Mouse (Mus musculus) forebrain, embryonic 11.5 days (tissue): ENCODE measurements at regions not wholly inside any gene's neighbourhood (a gene's known extent, or its start where the extent isn't known, plus 50 kb on each side); places are given as distances from the start of the nearest gene placed in this dataset.
A peak's percentile ranks its signal among the peaks of the same experiment; 100 is the strongest.
"Not testable (repeated sequence)": the region's sequence is repeated elsewhere in the genome, so short reads cannot be mapped to it uniquely, and the experiment has no call there.

Experiments used
- ATAC-seq: fragments of 200-750 bp; cut with Nextera tagmentation; replicated peaks from 2 replicates; pipeline ENCODE4 v1.8.0; 2017; ENCODE audit warnings: moderate TSS enrichment; ENCODE audit not compliant: low FRiP score
- DNase-seq: peaks from one replicate; pipeline ENCODE4 v3.0.0-alpha.2; 2017; ENCODE audit warnings: low spot score
- H3K27ac ChIP-seq: fragments of 300-500 bp; sonication (generic); 2 replicates; pipeline ENCODE4 v1.5.1; 2014; ENCODE audit warnings: low read depth, low read length
- H3K27me3 ChIP-seq: fragments of 300-500 bp; sonication (generic); 2 replicates; pipeline ENCODE4 v1.6.1; 2014; ENCODE audit warnings: mild to moderate bottlenecking, low read length, mixed read lengths; ENCODE audit not compliant: control insufficient read depth, insufficient read depth
- H3K36me3 ChIP-seq: fragments of 300-500 bp; sonication (generic); 2 replicates; pipeline ENCODE4 v1.6.1; 2014; ENCODE audit warnings: mild to moderate bottlenecking, low read length, moderate library complexity, mixed read lengths; ENCODE audit not compliant: control insufficient read depth, insufficient read depth
- H3K4me1 ChIP-seq: fragments of 300-500 bp; sonication (generic); replicated peaks from 2 replicates; pipeline ENCODE4 v1.6.1; 2014; ENCODE audit warnings: low read length, mixed read lengths; ENCODE audit not compliant: control insufficient read depth, insufficient read depth
- H3K4me2 ChIP-seq: fragments of 300-500 bp; sonication (generic); 2 replicates; pipeline ENCODE4 v1.6.1; 2014; ENCODE audit warnings: low read depth, mild to moderate bottlenecking, low read length, moderate library complexity, mixed read lengths; ENCODE audit not compliant: severe bottlenecking
- H3K4me3 ChIP-seq: fragments of 300-500 bp; sonication (generic); 2 replicates; pipeline ENCODE4 v1.5.1; 2014; ENCODE audit warnings: low read depth, low read length
- H3K9ac ChIP-seq: fragments of 300-500 bp; sonication (generic); 2 replicates; pipeline ENCODE4 v1.6.1; 2014; ENCODE audit warnings: low read length
- H3K9me3 ChIP-seq: fragments of 300-500 bp; sonication (generic); 2 replicates; pipeline ENCODE4 v1.6.1; 2016; ENCODE audit warnings: low read length, mixed read lengths; ENCODE audit not compliant: control insufficient read depth
- WGBS: fragments of 180-500 bp; shearing (Covaris S2); extraction: QIAGEN DNeasy Blood & Tissue Kit; methylation state at CpG from one replicate; pipeline ENCODE4 v1.1.7; 2014; 5-methylcytosine and 5-hydroxymethylcytosine counted together

GRCm38 (mm10) chr8:20546401-20546800 lies 68.3 kb upstream of the Gm21119 start:
- WGBS, result no CpG with 5 or more reads among the region's 3 CpGs

GRCm38 (mm10) chr8:20550054-20550778 lies 64.5 kb upstream of the Gm21119 start:
- not testable (repeated sequence) for H3K9me3 ChIP-seq, H3K27me3 ChIP-seq, H3K36me3 ChIP-seq, H3K4me1 ChIP-seq
- H3K4me2 ChIP-seq, result peak overlapping the region; percentile 38
- WGBS, result 16% methylated on average over 58 of the region's 64 CpGs
- peak overlapping the region; percentile 51 for H3K4me3 ChIP-seq
- ATAC-seq (peak; percentile 100), DNase-seq (peak; percentile 65)
- H3K9ac ChIP-seq, result peak overlapping the region; percentile 77
- peak overlapping the region; percentile 57 for H3K27ac ChIP-seq

More at GRCm38 (mm10) chr8:20546401-20546800, 68.3 kb upstream of the Gm21119 start:
- H3K27me3 ChIP-seq, H3K4me3 ChIP-seq, H3K4me1 ChIP-seq, H3K9ac ChIP-seq, ATAC-seq, H3K9me3 ChIP-seq, H3K4me2 ChIP-seq, H3K36me3 ChIP-seq, DNase-seq, H3K27ac ChIP-seq: not testable (repeated sequence)

DNA sequence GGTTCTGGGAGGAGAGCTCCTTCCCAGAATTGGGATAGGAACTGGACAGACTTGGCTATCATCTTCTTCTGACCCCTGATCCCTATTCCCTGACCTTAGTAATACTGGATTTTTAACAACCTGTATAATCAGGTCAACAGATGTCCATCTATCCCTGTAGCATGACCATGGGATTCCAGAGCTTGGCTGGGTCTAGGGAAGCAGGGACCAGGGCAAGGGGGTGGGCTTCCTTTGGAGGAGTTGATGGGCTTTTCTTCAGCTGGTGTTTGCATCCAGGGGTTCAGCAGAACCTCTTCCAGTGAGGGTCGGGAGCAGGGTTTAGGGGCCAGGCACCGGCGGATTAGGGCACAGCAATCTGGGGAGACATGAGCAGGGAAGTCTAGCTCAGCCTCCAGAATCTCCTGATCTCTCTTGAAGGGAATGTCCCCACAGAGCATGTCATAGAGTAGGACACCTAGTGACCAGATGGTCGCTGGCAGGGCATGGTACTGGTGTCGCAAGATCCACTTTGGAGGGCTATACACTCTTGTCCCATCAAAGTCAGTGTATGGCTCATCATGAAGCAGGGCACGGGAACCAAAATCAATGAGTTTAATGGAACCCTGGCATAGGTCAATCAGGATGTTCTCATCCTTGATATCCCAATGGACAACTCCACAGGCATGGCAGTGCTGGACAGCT lies 58.1 kb upstream of the Gm21119 start:
- peak; percentile 62 for ATAC-seq
- not testable (repeated sequence) for H3K36me3 ChIP-seq, H3K4me1 ChIP-seq

DNA sequence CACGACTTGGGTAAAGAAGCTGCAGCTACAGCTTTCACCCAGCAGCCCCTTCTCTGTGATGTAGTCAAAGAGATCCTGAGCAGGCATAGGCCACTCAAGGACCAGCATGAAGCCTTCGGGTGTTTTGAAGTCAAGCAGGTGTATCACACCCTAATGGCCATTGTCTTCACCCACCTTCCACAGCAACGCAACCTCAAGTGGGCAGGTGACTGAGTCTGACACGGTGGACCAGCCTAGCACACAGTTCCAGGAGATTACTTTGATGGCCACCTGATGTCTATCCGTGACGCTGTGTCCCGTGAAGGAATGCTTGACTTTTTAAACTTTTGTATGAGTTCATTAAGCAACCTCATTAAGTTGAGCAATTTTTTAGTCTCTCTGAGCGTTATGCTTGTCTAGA lies 57.5 kb upstream of the Gm21119 start:
- not testable (repeated sequence) for H3K9ac ChIP-seq, H3K4me3 ChIP-seq

More for the DNA sequence above, 58.1 kb upstream of the Gm21119 start:
- not testable (repeated sequence) for H3K27ac ChIP-seq, H3K4me3 ChIP-seq, H3K27me3 ChIP-seq, H3K9me3 ChIP-seq, H3K9ac ChIP-seq, DNase-seq, H3K4me2 ChIP-seq
- no CpG with 5 or more reads among the region's 6 CpGs for WGBS

DNA sequence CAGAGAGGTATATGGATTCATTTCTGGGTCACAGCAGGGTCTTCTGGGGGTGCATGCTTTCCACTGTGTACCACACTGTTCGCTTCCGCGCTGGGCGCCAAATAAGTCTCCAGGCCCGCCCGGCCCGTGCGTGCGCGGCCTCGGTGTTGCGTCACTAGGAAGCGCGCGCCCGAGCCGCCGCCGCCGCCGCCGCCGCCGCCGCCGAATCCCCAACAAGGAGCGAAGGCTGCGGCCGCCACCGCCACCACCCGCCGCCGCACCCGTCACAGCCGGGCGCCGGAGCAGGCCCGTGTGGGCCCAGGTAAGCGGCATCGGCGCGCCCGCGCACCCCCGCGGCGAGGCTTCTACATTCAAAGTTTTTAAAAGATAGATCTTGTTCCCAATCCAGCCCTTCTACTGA lies 57.1 kb upstream of the Gm21119 start:
- not testable (repeated sequence) for H3K4me3 ChIP-seq, H3K4me1 ChIP-seq, H3K36me3 ChIP-seq, H3K9ac ChIP-seq, DNase-seq, H3K27me3 ChIP-seq, H3K9me3 ChIP-seq, H3K27ac ChIP-seq, H3K4me2 ChIP-seq
- WGBS, result 58% methylated on average over 38 of the region's 47 CpGs
- peak; percentile 99 for ATAC-seq

More for the DNA sequence above, 57.5 kb upstream of the Gm21119 start:
- not testable (repeated sequence) for H3K27me3 ChIP-seq, H3K9me3 ChIP-seq, H3K27ac ChIP-seq, H3K36me3 ChIP-seq, DNase-seq, H3K4me1 ChIP-seq, H3K4me2 ChIP-seq
- WGBS, result 82% methylated on average over 7 of the region's 8 CpGs
- peak; percentile 88 for ATAC-seq
